Comparison of ENCODE assay signal across 12 mouse cellular contexts in the genomic region with DNA sequence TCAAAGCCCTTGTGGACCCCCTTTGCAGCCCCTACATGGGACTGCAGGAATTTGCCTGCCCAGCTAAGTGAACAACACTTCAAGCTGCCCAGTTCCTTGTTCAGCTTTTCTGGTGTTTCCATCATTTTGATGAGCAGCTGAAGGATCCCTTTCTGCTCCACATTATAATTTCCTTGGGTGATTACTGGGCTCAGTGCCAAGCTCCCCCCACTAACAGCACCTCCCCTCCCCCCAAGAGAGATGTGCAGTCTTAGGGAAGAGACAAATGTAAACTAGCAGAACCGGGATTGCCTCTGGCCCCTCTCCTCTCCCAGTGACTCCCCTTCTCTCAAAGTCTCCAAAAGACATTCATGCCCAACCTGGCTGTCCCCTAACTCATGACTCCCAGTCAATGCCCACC. TPM values are rescaled to one million over a fixed set of nuclear protein-coding genes. Genes with fewer than 3 reads are reported as not detected.
DNase-seq lines count a peak whose midpoint lies in the region; ATAC-seq lines count a peak whose summit lies in the region.
"Had no signal": no experiment of that assay in that cellular context is flagged by ENCODE, and none has a peak within 500 bp of the region (broad histone marks: within the 10 kb centered on the region; RNA-seq: fewer than 3 reads in every experiment).

No protein-coding gene starts in this region.

- H3K4me2 ChIP-seq in heart, embryonic 13.5 days = no peak overlapping the region
- no peak overlapping the region for H3K4me2 ChIP-seq in forebrain, embryonic 13.5 days
- no peak overlapping the region for H3K4me2 ChIP-seq in liver, embryonic 13.5 days

- peak overlapping the region; percentile 30 for H3K9ac ChIP-seq in heart, embryonic 13.5 days
- H3K9ac ChIP-seq in forebrain, embryonic 13.5 days = no peak overlapping the region
- H3K9ac ChIP-seq in liver, embryonic 13.5 days = no peak overlapping the region
- H3K9ac ChIP-seq: liver, embryonic 14.5 days had no signal

- H3K36me3 ChIP-seq in heart, embryonic 13.5 days = no peaks in the 10 kb centered on the region
- no peaks in the 10 kb centered on the region for H3K36me3 ChIP-seq in forebrain, embryonic 13.5 days (ENCODE audit: poor library complexity, severe bottlenecking)
- no peaks in the 10 kb centered on the region for H3K36me3 ChIP-seq in liver, embryonic 13.5 days

- no peak for ATAC-seq in heart, embryonic 13.5 days (ENCODE audit: extremely low read depth, insufficient number of reproducible peaks, low FRiP score, low TSS enrichment)
- ATAC-seq in forebrain, embryonic 13.5 days = peak; percentile 27; the same call in 1 of the 2 replicates
- ATAC-seq in liver, embryonic 13.5 days (ENCODE audit: low read depth) = no peak

- H3K9me3 ChIP-seq in heart, embryonic 13.5 days = no peaks in the 10 kb centered on the region
- H3K9me3 ChIP-seq in forebrain, embryonic 13.5 days (replicated peaks) = no peaks in the 10 kb centered on the region
- H3K9me3 ChIP-seq in liver, embryonic 13.5 days (replicated peaks) = no peaks in the 10 kb centered on the region

- peaks cover 74% of the 10 kb centered on the region for H3K4me1 ChIP-seq in heart, embryonic 13.5 days
- H3K4me1 ChIP-seq in forebrain, embryonic 13.5 days = peaks cover 14% of the 10 kb centered on the region
- peaks cover 56% of the 10 kb centered on the region for H3K4me1 ChIP-seq in liver, embryonic 13.5 days (replicated peaks)

- DNase-seq in heart, postnatal 4 days = no peak
- peak; percentile 42 for DNase-seq in lung, postnatal 10 days
- DNase-seq in lung, adult 18-20 months = no peak
- DNase-seq in liver, embryonic 13.5 days = no peak
- DNase-seq in cerebellum, adult 18-20 months = no peak
- no peak for DNase-seq in layer of hippocampus, adult 9-10 months (ENCODE audit: low spot score)
- DNase-seq: adrenal gland, adult 2 months; heart, postnatal 36 days; right cerebral cortex, adult 18-20 months had no signal

- H3K27ac ChIP-seq in heart, embryonic 13.5 days (replicated peaks) = peak overlapping the region; percentile 91
- H3K27ac ChIP-seq in forebrain, embryonic 13.5 days = peak overlapping the region; percentile 41
- peak overlapping the region; percentile 76 for H3K27ac ChIP-seq in liver, embryonic 13.5 days
- H3K27ac ChIP-seq: liver, embryonic 14.5 days had no signal

- no peaks in the 10 kb centered on the region for H3K27me3 ChIP-seq in heart, embryonic 13.5 days (replicated peaks)
- no peaks in the 10 kb centered on the region for H3K27me3 ChIP-seq in forebrain, embryonic 13.5 days
- H3K27me3 ChIP-seq in liver, embryonic 13.5 days = no peaks in the 10 kb centered on the region

- no peak overlapping the region for H3K4me3 ChIP-seq in heart, embryonic 13.5 days
- no peak overlapping the region for H3K4me3 ChIP-seq in forebrain, embryonic 13.5 days
- H3K4me3 ChIP-seq in liver, embryonic 13.5 days (replicated peaks) = no peak overlapping the region

- 32% methylated on average over 1 of the region's 1 CpGs for WGBS in heart, embryonic 13.5 days
- WGBS in forebrain, embryonic 13.5 days = 32% methylated on average over 1 of the region's 1 CpGs
- WGBS in liver, embryonic 13.5 days (ENCODE audit: insufficient replicate concordance) = 48% methylated on average over 1 of the region's 1 CpGs

RNA-seq across cellular contexts. Expression of a gene that starts 22.1 kb away (rescaled TPM):
- 15.6 and 17.7 TPM in 2 replicates for polyA plus RNA-seq in heart, embryonic 13.5 days (2015; fragmentation: Nextera tagmentation; extraction: Ambion mirVana)
- 1 to 10 TPM; 3.7 to 6.4 TPM for total RNA-seq in heart, postnatal 4 days (2021)
- 16.2 and 16.5 TPM in 2 replicates for polyA plus RNA-seq in forebrain, embryonic 13.5 days (2015; fragmentation: Nextera tagmentation; extraction: Ambion mirVana)
- polyA plus RNA-seq in liver, embryonic 13.5 days (2015; fragmentation: Nextera tagmentation; extraction: Ambion mirVana) = 11.3 and 12.2 TPM in 2 replicates

RNA-seq across cellular contexts. Expression of a gene that starts 56.0 kb away (rescaled TPM):
- 4.0 and 5.4 TPM in 2 replicates for polyA plus RNA-seq in heart, embryonic 13.5 days (2015; fragmentation: Nextera tagmentation; extraction: Ambion mirVana)
- 10 to 100 TPM in 1 of 2 experiments, under 1 TPM in 1; 0.98 to 10.9 TPM for total RNA-seq in heart, postnatal 4 days (2021)
- polyA plus RNA-seq in forebrain, embryonic 13.5 days (2015; fragmentation: Nextera tagmentation; extraction: Ambion mirVana) = 0.28 and 0.77 TPM in 2 replicates
- polyA plus RNA-seq in liver, embryonic 13.5 days (2015; fragmentation: Nextera tagmentation; extraction: Ambion mirVana) = 1.6 and 2.6 TPM in 2 replicates
- total RNA-seq: adrenal gland, adult 2 months had no signal
- polyA plus RNA-seq: adrenal gland, adult 2 months had no signal

Comparison
In these comparisons a context has a peak if more than half of its experiments do, and no peak if none do; other contexts are left out.
1. H3K27ac ChIP-seq: peak in every context shown above with its lines; median percentile 91 in heart, embryonic 13.5 days; 76 in liver, embryonic 13.5 days; 41 in forebrain, embryonic 13.5 days.